Mouse (Mus musculus): ENCODE data around the gene Frat2.
A peak's percentile ranks its signal among the peaks of the same experiment; 100 is the strongest.

The Frat2 gene

DNA sequence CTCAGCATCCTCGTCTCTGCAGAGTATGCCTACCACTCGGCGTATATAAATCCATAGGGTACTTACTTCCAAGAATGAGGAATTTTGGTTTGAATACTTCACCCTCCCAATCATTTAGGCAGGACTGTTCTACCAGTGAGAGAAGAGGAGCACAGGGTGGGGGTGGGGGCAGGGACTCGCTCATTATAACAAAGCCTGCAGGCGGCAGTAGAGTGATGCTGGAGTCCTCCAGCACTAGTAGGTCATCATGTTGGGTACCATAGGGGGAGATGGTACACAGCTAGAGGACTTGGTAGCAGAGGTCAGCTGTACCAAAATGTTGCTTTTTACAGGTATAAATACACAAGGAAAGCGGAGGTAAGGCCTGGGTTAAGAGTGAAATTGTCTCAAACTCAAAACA, 3.6 kb downstream of the Frat2 start:
- DNase-seq (ENCODE audit: low spot score), result no peak

DNA sequence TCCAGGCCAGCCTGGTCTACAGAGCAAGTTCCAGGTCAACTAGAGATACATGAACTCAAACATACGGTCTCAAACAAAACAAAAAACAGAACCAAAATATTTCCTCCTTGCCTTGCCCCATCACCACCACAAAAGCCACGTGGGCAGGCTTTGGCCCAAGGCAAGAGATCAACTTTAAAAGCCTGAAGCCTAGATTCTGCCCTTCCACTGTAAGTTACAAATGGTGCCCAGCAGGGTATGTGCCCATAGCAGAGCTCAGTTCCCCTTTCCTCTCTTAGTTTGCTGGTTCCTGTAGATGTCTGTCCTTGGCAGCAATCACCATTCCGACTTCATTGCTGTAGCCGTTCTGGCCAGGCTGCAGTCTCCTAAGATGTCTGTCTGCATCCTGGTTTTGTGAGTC, 5.2 kb downstream of the Frat2 start:
- DNase-seq (ENCODE audit: low spot score), result no peak

DNA sequence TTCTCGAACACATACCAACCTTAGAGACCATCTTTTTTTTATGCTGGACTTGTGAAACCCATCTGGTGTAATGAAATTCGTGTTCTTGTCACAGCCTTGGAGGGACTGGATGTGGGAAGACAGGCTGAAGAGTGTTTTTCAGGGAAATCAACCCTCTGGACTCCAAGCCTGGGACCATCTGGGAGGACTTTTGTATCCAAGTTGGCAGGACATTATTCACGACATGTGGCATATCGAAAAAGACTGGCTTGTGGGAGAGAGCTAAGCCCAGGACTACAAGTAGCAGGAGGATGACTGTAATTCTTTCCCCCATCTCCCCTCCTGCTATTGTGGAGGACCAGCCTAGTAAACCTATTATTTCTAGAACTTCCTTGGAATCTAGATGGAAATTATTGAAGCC, 5.7 kb downstream of the Frat2 start:
- DNase-seq (ENCODE audit: low spot score), result no peak

DNA sequence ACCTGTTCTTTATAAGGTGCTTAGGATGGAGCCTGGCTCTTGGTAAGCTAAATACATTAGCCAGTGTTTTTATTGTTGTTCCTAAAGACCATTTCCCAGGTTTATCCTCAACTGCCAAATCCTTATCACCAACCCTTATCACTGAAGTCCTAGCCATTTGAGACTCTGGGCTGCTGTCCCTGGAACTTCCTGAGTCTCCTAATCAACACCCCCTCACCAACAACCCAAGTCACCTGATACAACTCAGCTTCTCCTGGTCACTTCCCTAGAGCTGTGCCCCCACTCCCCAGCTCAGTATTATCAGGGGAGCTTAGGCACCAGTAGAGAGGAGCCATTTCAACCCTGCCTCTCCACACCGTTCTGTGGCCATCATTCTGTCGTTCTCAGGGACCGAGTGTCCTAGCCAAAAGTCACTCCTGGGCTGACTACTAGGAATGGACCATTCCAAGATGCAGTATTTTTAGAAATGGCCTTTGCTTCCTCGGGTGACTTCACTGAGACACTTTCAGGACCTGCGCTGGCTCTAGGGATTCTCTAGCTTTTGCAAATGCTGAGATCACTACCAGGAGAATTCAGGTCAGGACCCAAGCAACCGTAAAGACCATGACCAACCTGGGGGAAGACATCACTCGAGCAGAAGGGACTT, 6.7 kb downstream of the Frat2 start:
- no peak for DNase-seq (ENCODE audit: low spot score)

DNA sequence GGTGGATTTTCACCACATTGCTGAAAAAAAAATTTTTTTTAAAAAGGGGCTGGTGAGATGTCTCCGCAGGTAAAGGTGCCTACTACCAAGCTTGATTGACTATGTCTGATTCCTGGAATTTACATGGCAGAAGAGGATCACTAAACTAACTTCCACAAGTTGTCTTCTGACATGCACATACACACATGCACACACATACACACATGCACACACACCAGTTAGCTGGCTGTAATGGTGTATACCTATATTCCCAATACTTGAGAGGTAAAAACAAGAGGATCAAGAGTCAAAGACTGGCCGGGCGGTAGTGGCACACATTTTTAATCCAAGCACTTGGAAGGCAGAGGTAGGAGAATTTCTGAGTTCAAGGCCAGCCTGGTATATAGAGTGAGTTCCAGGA, 8.2 kb downstream of the Frat2 start:
- no peak for DNase-seq (ENCODE audit: low spot score)

DNA sequence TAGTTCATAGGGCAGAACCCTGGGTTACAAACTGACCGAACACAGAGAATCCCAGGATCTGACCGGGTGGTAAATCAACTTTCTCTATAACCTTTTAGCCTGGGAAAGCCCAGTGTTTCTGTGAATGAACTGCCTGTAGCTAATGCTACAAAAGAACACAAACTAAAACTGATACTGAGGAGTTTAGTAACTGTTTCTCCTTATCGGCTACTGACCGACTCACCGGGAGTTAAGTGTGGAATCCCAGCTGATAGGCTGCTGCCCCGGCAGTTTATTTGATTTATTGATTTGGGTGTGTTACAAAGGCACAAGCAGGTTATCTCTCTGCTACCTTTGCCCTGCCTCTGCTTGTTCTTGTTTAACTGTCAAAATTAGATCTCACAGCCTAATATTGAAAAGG, 9.1 kb downstream of the Frat2 start:
- DNase-seq (ENCODE audit: low spot score), result no peak

DNA sequence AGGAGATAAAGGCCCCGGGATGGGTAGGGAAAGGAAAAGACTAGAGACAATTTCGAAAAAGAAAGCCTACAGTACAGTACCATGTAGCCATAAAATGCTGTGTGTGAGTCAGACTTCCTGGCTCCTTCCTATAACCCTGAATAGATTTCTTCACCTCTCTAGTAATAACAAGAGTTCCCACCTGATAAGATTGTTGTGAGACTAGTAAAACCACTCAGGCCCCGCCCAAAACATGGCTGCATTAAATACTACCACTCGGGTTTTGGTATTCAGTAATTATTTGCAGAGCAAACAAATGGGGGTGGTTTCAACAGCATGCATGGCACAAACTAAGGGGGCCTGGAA, 10.0 kb downstream of the Frat2 start:
- DNase-seq (ENCODE audit: low spot score), result no peak

DNA sequence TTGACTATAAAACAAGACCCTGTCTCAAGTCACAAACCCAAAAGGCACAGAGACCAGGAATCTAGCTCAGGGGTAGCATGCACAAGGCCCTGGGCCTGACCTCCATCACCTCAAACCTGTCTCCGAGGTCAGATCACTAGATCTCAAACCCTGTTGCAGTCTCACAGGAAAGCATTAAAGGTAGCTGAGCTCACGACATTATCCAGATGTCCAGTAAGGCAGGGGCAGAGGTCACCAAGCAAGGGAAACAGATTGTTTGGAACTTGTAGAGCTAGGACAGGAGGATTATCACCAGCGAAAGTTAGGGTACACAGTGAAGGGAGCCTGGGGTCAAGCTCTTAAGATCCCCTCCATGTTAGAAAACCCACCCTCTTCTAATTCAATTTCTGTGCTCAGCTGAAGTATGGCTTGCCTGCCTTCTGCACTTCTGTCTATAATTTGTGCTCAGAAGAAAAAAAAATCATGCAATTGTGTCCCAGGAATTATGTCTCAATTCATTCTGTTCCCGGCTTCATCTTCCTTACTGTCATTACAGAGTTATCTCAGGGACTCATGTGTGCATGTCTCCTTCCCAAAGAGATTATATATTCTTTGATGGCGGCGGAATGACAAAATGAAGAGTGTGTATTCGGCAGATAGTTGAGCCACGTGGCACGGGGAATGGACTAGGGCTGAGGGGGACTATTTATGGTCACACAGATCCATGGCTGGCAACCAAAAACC, 10.6 kb downstream of the Frat2 start:
- no peak for DNase-seq (ENCODE audit: low spot score)

DNA sequence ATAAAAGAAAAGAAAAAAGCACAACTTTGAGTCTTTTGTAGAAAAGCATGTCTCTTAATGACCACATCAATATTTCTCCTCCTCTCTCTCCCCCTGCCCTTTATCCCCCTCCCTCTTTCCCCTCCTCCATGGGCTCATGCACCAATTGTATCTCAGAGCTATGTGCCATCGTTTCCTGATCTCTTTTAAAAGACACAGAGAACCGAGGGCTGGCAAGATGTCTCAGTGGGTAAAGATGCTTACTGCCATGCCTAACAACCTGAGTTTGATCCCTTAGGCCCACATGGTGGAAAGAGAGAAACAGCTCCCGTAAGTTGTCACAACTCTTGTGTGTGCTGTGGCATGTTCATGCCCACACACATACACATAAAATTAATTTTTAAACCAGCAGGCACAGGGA, 11.2 kb downstream of the Frat2 start:
- DNase-seq (ENCODE audit: low spot score), result no peak

DNA sequence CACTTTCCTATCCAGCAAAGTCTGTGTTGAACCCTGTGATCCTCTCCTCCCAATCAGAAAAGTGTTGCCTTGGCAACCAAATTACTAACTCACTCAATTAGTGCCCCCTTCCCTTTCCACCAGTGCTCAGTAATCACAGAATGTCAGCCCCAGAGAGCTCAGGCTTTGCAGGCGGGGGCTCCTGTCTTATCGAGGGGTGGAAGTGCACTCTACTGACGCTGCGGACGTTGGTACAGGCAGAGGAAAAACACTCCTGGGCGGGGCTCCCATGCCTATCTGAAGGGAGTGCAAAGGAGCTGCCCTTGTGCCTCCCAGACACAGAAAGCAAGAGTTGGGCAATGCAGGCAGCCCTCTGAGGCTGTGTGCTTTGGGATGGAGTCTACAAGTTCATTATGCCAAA, 12.1 kb downstream of the Frat2 start:
- DNase-seq (ENCODE audit: low spot score), result peak; percentile 26

DNA sequence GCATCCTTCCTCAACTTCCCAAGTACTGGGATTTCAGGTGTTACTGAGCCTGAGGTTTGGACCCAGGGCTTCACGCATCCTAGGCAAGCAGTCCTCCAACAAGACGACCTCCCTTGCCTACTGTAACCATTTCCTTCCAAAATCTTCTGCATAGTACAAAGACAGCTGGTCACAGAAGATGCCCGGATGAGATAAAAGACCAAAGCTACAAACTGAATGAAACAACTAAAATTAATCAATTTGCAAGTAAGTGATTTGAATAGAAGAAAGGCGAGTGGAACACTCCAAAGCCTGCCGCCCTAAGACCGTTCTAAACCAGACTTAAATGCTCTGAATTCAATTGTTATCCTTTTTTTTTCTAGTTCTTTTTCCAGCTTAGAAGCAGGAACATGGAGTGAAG, 12.5 kb downstream of the Frat2 start:
- no peak for DNase-seq (ENCODE audit: low spot score)

DNA sequence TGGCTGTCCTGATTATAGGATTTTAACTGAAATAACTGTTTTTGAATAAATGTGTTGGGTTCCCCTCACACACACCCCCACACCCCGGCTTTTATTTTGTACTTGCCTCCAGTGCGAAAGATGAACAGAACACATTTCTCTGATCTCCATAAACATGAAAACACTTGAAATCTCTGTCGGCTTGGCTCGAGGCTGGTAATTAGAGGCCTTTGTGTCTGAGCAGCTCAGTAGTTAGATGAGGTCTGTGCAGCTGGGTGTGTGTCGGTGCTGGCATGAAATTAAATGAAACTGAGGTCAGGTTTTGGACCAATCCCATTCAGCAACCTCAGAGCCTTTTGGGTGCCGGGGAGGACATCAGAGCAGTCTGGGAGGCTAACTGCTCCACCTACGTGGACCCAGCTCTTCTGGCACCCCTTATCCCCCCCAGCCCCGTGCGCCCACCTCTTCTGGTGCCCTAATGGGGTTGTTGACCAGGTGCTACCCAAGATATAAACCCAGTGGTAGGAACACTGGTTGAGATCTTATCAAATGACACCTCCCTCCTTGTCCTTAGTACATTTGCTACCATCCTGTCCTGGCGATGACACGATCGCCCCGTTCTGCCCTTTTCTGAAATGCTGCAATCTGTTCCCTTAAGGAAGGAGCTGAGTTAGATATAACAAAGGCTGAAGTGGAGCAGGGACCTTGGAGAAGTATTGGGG, 15.3 kb downstream of the Frat2 start:
- no peak for DNase-seq (ENCODE audit: low spot score)

DNA sequence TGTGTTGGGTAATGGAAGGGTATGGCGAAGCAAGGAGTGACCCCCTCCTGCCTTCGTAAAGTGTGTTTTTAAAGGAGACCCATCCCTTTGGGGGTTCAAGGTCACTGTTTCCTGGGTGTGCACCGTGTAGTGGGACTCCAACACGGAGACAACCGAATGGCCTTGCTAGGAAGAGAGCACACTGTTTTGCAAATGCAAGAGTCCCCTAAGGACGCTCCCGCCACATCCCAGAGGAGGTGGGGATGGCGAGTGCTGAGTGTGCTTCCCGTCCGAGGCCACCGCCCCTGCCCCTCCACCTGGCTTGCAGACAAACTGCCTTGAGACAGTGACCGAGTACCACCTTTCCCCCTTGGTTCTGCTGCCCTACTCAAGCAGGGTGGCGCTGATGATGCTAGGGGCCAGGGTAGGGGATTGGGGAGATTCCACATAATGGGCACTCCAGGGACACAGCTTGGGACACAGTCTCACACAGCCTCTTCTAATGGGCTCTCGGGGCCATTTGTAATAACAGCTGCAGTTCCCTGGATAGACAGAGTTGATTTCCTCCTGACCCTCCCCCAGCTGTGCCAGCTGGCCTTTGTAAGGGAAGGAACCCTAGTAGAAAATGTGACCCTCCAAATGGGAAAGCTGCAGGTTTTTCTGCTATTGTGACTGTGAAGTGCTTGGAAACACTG, 16.1 kb downstream of the Frat2 start:
- no peak for DNase-seq (ENCODE audit: low spot score)

DNA sequence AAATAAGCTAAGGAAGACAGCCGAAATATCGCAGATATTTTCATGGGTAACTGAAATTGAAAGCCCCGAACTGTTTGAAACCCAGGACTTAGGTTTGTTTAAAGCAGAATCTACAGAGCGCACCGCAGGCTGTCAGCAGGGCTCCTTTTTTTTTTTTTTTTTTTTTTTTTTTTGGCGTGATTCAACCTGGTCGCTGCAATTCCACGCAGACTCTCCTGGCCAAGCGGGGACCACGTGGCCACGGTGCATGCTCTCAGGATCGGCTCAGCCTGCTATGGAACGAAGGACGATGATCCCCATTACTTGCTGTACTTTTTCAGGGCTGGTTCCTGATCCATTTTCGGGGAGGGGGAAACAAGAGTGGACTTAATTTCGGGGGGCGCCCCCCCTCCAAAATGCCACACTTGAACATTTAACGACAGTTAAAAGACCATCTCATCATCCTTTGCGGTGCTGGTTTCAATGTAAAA, 16.8 kb downstream of the Frat2 start:
- DNase-seq (ENCODE audit: low spot score), result no peak

DNA sequence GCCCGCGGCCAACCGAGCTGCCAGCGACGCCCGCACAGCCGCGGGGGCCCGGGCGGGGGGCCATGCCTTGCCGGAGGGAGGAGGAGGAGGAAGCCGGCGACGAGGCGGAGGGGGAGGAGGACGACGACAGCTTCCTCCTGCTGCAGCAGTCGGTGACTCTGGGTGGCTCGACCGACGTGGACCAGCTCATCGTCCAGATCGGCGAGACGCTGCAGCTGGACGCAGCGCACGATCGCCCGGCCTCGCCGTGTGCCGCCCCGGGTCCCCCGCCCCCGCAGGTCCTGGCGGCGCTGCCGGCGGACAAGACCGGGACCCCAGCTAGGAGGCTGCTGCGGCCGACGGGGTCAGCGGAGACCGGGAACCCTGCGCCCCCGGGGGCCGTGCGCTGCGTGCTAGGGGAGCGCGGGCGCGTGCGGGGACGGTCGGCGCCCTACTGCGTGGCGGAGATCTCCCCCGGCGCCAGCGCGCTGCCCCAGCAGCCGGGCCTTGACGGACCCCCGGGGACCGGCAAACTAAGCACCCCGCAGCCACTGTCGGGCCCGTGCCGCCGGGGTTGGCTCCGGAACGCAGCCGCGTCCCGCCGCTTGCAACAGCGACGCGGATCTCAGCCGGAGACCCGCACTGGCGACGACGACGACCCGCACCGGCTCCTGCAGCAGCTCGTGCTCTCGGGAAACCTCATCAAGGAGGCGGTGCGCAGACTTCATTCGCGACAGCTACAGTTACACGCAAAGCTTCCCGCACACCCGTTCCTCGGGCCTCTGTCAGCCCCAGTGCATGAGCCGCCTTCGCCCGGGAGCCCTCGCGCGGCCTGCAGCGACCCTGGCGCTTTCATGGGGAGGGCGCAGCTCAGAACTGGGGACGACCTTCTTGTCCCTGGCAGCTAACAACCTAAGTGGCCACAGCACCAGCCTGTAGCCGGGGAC, 17.6 kb downstream of the Frat2 start:
- peak; percentile 84 for DNase-seq (ENCODE audit: low spot score)

DNA sequence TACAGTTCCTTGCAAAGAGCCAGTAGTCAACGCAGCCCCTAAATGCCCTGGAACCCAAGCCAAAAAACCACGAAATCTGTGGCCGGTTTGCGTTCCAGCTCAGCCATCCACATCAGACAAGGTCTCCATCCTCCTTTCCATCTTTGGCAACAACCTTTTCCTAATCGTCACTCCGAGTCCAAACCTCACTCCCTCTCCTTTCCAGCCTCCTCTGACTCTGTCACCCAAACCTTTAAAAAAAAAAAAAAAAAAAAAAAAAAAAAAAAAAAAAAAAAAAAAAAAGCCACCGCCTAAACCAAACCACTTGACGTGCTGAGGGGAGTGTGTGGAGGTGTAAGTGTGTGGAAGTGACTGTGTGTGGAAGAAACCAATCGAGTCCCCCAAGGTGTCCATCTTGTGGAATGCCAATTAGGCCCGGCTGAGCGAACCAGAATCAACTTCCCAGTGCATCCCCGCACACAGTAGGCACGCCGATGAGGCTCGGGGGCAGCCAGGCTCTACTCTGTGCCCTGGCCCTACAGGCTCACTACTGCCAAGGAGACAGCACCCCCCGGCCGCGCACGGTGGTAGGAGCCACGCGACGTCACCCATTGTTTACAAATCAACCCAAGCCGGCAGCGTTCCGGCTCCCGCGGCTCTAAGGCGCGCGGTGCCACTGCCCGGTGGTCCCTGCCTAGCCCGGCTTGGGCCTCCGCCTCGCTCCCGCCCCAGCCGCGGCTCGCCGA, 18.4 kb downstream of the Frat2 start, which contains the start of gene Frat1:
TSS of gene Frat1 (plus strand) at position 590 of the 725 bp plus-strand sequence.
- DNase-seq (ENCODE audit: low spot score), result peak; percentile 88

DNA sequence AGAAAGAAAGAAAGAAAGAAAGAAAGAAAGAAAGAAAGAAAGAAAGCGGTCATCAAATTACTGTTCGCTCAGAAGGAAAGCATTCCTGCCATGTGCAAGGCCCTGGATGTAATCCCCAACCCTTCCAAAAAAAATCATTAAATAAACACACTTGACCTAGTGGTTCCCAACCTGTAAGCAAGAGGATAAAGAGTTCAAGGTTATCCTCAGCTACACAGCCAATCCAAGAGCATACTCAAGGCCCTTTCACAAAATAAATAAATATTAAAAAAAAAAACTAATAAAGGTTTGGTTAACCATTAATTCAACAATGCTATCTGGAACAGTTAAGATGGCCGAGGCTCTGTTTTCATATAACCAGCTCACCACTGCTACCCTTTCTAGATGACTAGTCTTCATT, 19.0 kb downstream of the Frat2 start:
- no peak for DNase-seq (ENCODE audit: low spot score)

DNA sequence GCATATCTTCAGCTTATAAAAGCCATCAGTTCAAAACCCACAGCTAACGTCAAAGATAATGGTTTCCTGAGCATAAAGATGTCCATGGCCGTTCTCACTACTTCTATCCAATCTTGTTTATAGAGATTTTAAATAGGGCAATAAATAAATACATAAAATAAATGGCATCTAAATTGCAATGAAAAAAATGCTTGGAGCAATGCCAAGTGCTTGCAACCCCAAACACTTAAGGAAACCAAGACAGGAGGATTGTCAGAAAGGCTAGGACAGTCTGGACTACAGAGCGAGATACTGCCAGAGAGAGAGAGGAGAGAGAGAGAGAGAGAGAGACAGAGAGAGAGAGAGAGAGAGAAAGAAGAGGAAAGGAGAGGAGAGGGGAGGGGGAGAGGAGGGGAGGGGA, 21.4 kb downstream of the Frat2 start:
- DNase-seq (ENCODE audit: low spot score), result no peak

DNA sequence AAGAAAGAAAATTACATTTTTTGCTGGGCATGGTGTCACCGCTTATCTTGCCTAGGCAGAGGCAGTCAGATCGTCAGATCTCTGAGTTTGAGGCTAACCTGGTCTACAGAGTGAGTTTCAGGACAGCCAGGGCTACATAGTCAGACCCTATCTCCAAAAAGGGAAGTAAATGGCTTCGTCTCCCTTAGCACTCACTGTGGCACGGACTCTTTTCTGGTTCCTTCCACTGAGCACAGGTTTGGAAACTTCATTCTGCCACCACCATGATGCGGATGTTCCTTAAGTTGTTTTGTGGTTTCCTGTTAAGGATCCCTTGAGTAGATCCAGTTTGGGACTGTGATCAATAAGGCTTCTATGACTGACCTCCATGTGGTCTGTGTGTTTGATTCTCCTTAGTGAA, 23.0 kb downstream of the Frat2 start:
- DNase-seq (ENCODE audit: low spot score), result no peak

DNA sequence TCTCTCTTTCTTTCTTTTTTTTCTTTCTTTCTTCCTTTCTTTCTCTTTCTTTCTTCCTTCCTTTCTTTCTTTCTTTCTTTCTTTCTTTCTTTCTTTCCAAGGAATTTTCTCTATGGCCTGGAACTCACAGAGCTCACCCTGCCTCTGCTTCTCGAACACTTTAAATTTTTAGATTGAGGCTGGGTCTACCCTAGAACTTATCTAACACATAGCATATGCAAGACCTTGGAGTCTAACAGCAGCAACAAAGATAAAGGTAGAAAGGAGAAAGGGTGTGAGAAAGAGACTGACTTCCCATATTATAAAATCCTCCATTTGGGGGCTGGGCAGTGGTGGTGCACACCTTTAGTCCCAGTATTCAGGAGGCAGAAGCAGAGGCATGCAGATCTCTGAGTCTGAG, 25.3 kb downstream of the Frat2 start:
- no peak for DNase-seq (ENCODE audit: low spot score)

DNA sequence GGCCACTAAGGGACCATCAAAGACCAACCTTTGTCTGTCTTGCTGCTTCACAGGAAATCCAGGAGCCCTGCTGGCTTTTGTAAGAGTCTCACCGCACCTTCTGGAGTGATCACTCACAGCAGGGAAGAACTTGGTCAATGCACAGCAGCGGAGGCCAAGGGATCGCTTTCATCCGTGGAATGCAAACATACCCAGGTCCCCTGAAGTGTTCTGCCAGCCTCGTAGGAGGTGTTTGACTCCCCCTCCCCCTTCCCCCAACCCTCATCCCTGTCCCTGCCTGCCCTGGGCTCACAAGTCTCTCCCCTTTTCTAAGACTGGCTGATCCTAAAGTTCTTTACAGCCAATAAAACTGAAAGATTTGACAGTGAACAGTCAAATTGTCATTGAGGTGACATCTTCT, 26.5 kb downstream of the Frat2 start:
- DNase-seq (ENCODE audit: low spot score), result no peak

All from T-cell, adult 2 months (primary cell).